Mouse (Mus musculus): ENCODE data around the gene Hsh2d. TPM values are rescaled to one million over a fixed set of nuclear protein-coding genes. Genes with fewer than 3 reads are reported as not detected.

Gene Hsh2d
- polyA plus RNA-seq, 1 experiment from 2014 or later: 0.81 TPM

DNA sequence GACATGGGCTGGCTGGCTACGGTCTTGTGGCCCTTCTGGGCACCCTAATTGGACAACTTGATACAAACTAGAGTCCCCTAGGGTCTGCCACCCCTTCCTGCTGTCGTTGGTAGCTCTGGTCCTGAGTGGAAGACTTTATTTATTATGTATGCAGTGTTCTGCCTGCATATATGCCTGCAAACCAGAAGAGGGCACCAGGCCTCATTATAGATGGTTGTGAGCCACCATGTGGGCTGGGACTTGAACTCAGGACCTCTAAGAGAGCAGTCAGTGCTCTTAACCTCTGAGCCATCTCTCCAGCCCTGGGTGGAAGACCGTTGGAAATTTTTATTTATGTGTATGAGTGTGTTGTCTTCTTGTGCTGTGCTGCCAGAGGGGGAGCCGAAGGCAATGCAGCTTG lies 31.3 kb downstream of the Hsh2d start:
- Histone ChIP-seq H3K9me3 (ENCODE audit: control insufficient read depth, low read length) (no peaks in the 10 kb centered on the region), H3K36me3 (ENCODE audit: control insufficient read depth, insufficient read depth, low read length) (peaks cover 31% of the 10 kb centered on the region), H3K27ac (ENCODE audit: low read depth) (no peak overlapping the region), H3K4me2 (ENCODE audit: low read length) (peak overlapping the region; percentile 93), H3K4me3 (ENCODE audit: low read depth, low read length) (peak overlapping the region; percentile 94), H3K27me3 (replicated peaks; ENCODE audit: control insufficient read depth, insufficient read depth, low read length) (peaks cover 8% of the 10 kb centered on the region; the same call in 1 of the 2 replicates), H3K4me1 (replicated peaks; ENCODE audit: control insufficient read depth, insufficient read depth, low read length) (peaks cover 10% of the 10 kb centered on the region; the same call in 1 of the 2 replicates), H3K9ac (ENCODE audit: low read length) (peak overlapping the region; percentile 85; the same call in 1 of the 2 replicates)
- no peak for DNase-seq (ENCODE audit: low spot score)
- WGBS: 89% methylated on average over 4 of the region's 4 CpGs
- no peak for ATAC-seq (replicated peaks; ENCODE audit: low FRiP score, low TSS enrichment, low read depth)

DNA sequence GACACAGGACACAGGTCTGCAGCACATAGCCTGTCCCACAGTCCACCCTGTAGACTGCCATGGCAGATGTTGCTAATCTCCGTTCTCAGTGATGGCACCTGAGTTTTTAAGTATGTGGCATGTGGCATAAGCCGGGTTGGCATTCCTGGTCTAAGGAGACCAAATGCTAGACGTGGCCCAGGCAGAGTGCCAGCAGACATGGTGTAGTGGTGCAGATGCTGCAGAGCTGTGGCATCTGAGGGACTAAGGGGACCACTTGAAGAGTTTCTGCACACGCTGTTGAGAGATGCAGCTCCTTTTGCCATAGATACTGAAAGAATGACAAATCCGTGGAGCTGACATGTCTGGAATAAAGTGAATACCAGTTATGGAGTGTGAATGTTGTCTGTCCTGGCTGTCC lies 33.2 kb downstream of the Hsh2d start:
- Histone ChIP-seq H3K4me1 (replicated peaks; ENCODE audit: control insufficient read depth, insufficient read depth, low read length) (peaks cover 10% of the 10 kb centered on the region; the same call in 1 of the 2 replicates), H3K9ac (ENCODE audit: low read length) (no peak overlapping the region), H3K4me2 (ENCODE audit: low read length) (no peak overlapping the region), H3K9me3 (ENCODE audit: control insufficient read depth, low read length) (no peaks in the 10 kb centered on the region), H3K27me3 (replicated peaks; ENCODE audit: control insufficient read depth, insufficient read depth, low read length) (peaks cover 2% of the 10 kb centered on the region; the same call in 1 of the 2 replicates), H3K36me3 (ENCODE audit: control insufficient read depth, insufficient read depth, low read length) (peaks cover 31% of the 10 kb centered on the region), H3K27ac (ENCODE audit: low read depth) (no peak overlapping the region), H3K4me3 (ENCODE audit: low read depth, low read length) (no peak overlapping the region)
- WGBS: 89% methylated on average over 5 of the region's 5 CpGs
- no peak for DNase-seq (ENCODE audit: low spot score)
- no peak for ATAC-seq (replicated peaks; ENCODE audit: low FRiP score, low TSS enrichment, low read depth)

DNA sequence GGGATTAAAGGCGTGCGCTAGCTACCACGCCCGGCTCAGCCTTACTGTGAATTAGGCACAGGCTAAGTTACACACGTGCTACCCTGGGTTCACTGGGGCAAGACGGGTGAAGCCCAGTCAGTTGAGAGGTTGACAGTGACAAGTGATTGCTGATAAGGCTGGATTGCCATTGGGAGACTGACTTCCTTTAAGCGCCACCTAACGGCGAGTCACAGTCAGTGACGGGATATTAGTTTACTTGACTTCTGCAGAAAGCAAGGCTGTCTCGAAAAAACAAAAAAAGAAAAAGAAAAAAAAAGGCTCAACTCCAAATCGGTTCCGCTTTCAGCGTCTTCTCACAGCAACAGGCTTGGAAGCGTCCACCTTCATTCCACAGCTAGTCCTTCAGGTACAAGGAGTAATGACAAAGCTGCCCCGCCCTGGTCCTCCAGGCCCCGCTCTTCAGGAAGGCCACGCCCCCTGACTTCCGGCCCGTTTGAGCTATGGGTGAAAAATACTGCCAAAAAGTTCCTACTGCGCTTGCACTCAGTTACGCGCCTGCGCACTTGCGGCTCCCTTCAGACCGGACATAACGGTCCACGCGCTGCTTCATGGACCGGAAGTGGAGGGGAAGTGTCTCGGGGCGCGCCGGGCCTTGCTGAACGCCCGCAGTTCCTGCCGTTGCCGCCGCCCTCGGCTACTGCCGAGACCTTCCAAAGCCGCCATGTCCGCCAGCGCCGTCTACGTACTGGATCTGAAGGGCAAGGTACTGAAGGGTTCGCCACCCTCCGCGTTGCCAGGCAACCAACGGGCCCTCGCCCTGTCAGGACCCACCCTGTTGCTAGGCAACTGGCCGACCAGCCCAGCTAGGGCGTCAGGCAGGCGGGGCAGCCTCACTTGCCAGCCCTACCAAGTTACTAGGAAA lies 50.3 kb downstream of the Hsh2d start, which contains the start of gene Ap1m1:
Gene Ap1m1, plus strand, starts transcription at position 520 of the 904 bp plus-strand sequence.
- H3K9ac ChIP-seq (ENCODE audit: low read length): peak within 1 kb of the TSS; percentile 62
- peak within 1 kb of the TSS; percentile 94 for H3K27ac ChIP-seq (ENCODE audit: low read depth)
- H3K36me3 ChIP-seq (ENCODE audit: control insufficient read depth, insufficient read depth, low read length): no peaks in the 10 kb centered on the region
- DNase-seq (ENCODE audit: low spot score): peak; percentile 99
- ATAC-seq (replicated peaks; ENCODE audit: low FRiP score, low TSS enrichment, low read depth): peak; percentile 96
- under 1% methylated on average over 54 of the region's 54 CpGs for WGBS
- no peaks in the 10 kb centered on the region for H3K27me3 ChIP-seq (replicated peaks; ENCODE audit: control insufficient read depth, insufficient read depth, low read length)
- H3K4me2 ChIP-seq (ENCODE audit: low read length): peak within 1 kb of the TSS; percentile 65
- H3K9me3 ChIP-seq (ENCODE audit: control insufficient read depth, low read length): no peaks in the 10 kb centered on the region
- peak within 1 kb of the TSS; percentile 81 for H3K4me3 ChIP-seq (ENCODE audit: low read depth, low read length)
- H3K4me1 ChIP-seq (replicated peaks; ENCODE audit: control insufficient read depth, insufficient read depth, low read length): peaks cover 5% of the 10 kb centered on the region

DNA sequence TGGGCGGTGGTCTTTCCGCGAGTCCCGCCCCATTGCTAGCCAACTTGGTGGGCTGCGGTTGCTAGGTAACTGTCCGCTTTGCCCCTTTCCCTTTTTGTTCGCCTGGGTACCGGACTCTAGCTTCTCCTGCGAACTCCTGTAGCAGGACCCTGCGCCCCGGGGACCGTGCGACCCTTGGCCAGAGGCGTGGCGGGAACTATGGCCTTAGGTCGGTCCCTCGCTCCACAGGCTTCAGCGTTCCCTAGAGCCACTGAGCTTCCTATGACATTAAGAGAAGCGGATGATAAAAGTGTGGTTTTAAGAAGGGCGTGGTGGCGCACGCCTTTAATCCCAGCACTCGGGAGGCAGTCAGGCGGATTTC lies 50.9 kb downstream of the Hsh2d start:
- ATAC-seq (replicated peaks; ENCODE audit: low FRiP score, low TSS enrichment, low read depth): peak; percentile 73
- Histone ChIP-seq H3K36me3 (ENCODE audit: control insufficient read depth, insufficient read depth, low read length) (no peaks in the 10 kb centered on the region), H3K27ac (ENCODE audit: low read depth) (peak overlapping the region; percentile 94), H3K27me3 (replicated peaks; ENCODE audit: control insufficient read depth, insufficient read depth, low read length) (no peaks in the 10 kb centered on the region), H3K4me1 (replicated peaks; ENCODE audit: control insufficient read depth, insufficient read depth, low read length) (peaks cover 5% of the 10 kb centered on the region), H3K9me3 (ENCODE audit: control insufficient read depth, low read length) (no peaks in the 10 kb centered on the region), H3K4me2 (ENCODE audit: low read length) (peak overlapping the region; percentile 65), H3K9ac (ENCODE audit: low read length) (peak overlapping the region; percentile 62), H3K4me3 (ENCODE audit: low read depth, low read length) (peak overlapping the region; percentile 81)
- no peak for DNase-seq (ENCODE audit: low spot score)
- WGBS: 1% methylated on average over 24 of the region's 24 CpGs

DNA sequence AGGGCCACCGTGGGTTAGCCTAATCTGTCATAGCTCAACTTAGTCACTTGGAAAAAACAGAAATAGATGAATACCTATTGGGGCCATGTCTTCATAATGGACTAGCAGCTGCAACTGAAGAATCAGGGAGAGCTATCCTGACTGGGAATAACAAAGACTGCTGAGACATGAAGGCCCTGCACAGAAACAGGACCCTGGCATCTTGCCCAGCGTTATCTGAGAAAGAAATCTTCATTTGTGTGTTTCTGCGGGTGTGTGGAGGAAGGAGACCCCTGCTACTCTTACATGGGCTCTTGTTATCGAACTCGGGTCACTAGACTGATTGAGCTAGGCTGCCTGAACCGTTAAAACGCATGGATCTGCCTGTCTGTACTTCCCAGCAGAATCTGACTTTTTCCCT lies 51.5 kb downstream of the Hsh2d start:
- Histone ChIP-seq H3K36me3 (ENCODE audit: control insufficient read depth, insufficient read depth, low read length) (0 out of 2 replicates have a peak, but pooled peaks cover 3% of the 10 kb centered on the region), H3K9me3 (ENCODE audit: control insufficient read depth, low read length) (no peaks in the 10 kb centered on the region), H3K4me1 (replicated peaks; ENCODE audit: control insufficient read depth, insufficient read depth, low read length) (peaks cover 5% of the 10 kb centered on the region), H3K27me3 (replicated peaks; ENCODE audit: control insufficient read depth, insufficient read depth, low read length) (no peaks in the 10 kb centered on the region), H3K27ac (ENCODE audit: low read depth) (no peak overlapping the region; the same call in 1 of the 2 replicates), H3K4me3 (ENCODE audit: low read depth, low read length) (peak overlapping the region; percentile 81), H3K9ac (ENCODE audit: low read length) (peak overlapping the region; percentile 62), H3K4me2 (ENCODE audit: low read length) (peak overlapping the region; percentile 65)
- ATAC-seq (replicated peaks; ENCODE audit: low FRiP score, low TSS enrichment, low read depth): no peak
- peak; percentile 53 for DNase-seq (ENCODE audit: low spot score)
- WGBS: 68% methylated on average over 7 of the region's 7 CpGs

DNA sequence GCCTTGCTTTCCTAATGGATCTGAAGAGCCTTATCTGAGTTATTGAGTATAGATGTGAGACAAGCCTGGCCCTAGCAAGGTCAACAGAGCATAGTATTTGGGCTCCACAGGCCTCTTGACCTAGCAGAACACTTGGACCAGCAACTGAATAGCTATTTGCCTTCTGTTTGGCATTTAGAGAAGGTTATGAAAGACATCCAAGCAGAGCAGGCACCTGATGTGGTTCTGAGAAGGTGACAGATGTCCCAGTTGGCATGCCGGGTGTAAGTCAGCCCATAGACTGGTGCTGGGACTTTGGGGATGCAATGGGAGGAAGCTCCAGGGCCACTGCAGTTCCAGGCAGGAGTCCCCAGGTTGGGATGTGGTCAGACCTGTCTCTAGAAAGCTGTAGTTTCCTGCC lies 52.8 kb downstream of the Hsh2d start:
- Histone ChIP-seq H3K9me3 (ENCODE audit: control insufficient read depth, low read length) (no peaks in the 10 kb centered on the region), H3K4me2 (ENCODE audit: low read length) (no peak overlapping the region), H3K4me3 (ENCODE audit: low read depth, low read length) (no peak overlapping the region), H3K36me3 (ENCODE audit: control insufficient read depth, insufficient read depth, low read length) (peaks cover 14% of the 10 kb centered on the region), H3K9ac (ENCODE audit: low read length) (no peak overlapping the region), H3K27me3 (replicated peaks; ENCODE audit: control insufficient read depth, insufficient read depth, low read length) (no peaks in the 10 kb centered on the region), H3K27ac (ENCODE audit: low read depth) (no peak overlapping the region), H3K4me1 (replicated peaks; ENCODE audit: control insufficient read depth, insufficient read depth, low read length) (peaks cover 5% of the 10 kb centered on the region)
- whole genome bisulfite sequencing: 92% methylated on average over 1 of the region's 1 CpGs
- ATAC-seq (replicated peaks; ENCODE audit: low FRiP score, low TSS enrichment, low read depth) (no peak), DNase-seq (ENCODE audit: low spot score) (no peak)

DNA sequence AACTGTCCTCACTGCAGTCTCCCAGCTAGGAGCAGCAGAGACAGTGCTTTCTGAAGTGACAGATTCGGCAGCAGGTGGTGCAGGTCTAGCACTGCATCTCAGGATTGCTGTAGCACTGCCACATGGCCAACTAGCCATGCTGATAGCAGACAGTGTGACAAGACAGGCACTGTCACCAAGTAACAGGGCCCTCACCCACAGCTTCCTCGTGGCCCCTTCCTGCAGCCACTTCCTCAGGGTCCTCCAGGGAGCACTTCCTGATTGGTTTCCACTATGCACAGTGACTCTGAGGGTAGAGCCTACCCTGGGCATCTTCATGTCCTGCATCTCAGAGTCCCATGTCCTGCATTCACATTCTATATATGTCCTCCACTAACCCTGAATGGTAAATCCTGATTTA lies 55.2 kb downstream of the Hsh2d start:
- no peak overlapping the region for H3K4me3 ChIP-seq (ENCODE audit: low read depth, low read length)
- no peak overlapping the region for H3K4me2 ChIP-seq (ENCODE audit: low read length)
- H3K27ac ChIP-seq (ENCODE audit: low read depth): no peak overlapping the region
- DNase-seq (ENCODE audit: low spot score) (no peak), ATAC-seq (replicated peaks; ENCODE audit: low FRiP score, low TSS enrichment, low read depth) (no peak)
- WGBS: 77% methylated on average over 2 of the region's 2 CpGs
- H3K9me3 ChIP-seq (ENCODE audit: control insufficient read depth, low read length): no peaks in the 10 kb centered on the region
- peaks cover 5% of the 10 kb centered on the region for H3K4me1 ChIP-seq (replicated peaks; ENCODE audit: control insufficient read depth, insufficient read depth, low read length)
- no peaks in the 10 kb centered on the region for H3K27me3 ChIP-seq (replicated peaks; ENCODE audit: control insufficient read depth, insufficient read depth, low read length)
- H3K36me3 ChIP-seq (ENCODE audit: control insufficient read depth, insufficient read depth, low read length): peaks cover 17% of the 10 kb centered on the region
- H3K9ac ChIP-seq (ENCODE audit: low read length): no peak overlapping the region

Measured in intestine, embryonic 14.5 days (tissue).